Mouse (Mus musculus) testis, adult 2 months (tissue): ENCODE measurements around the gene Astn2. TPM values are rescaled to one million over a fixed set of nuclear protein-coding genes. Genes with fewer than 3 reads are reported as not detected.

Experiments
- H3K27ac ChIP-seq: fragments of 200-500 bp; 2 replicates; pipeline ENCODE4 v1.5.1; 2012; ENCODE audit warnings: low read depth, low read length; ENCODE audit not compliant: control insufficient read depth, insufficient read depth
- H3K27me3 ChIP-seq: fragments of 200-500 bp; 2 replicates; pipeline ENCODE4 v1.6.1; 2012; ENCODE audit warnings: mild to moderate bottlenecking, low read length, moderate library complexity; ENCODE audit not compliant: control insufficient read depth, insufficient read depth
- H3K36me3 ChIP-seq: fragments of 200-500 bp; 2 replicates; pipeline ENCODE4 v1.6.1; 2012; ENCODE audit warnings: mild to moderate bottlenecking, low read length; ENCODE audit not compliant: control insufficient read depth, insufficient read depth
- H3K4me1 ChIP-seq: fragments of 200-500 bp; 2 replicates; pipeline ENCODE4 v1.6.1; 2012; ENCODE audit warnings: low read length; ENCODE audit not compliant: control insufficient read depth, insufficient read depth
- H3K4me3 ChIP-seq: fragments of 200-500 bp; 2 replicates; pipeline ENCODE4 v1.5.1; 2012; ENCODE audit warnings: low read depth, mild to moderate bottlenecking, low read length, moderate library complexity, mixed read lengths; ENCODE audit not compliant: control insufficient read depth
- CTCF ChIP-seq: fragments of 200-500 bp; IDR thresholded peaks from 2 replicates; pipeline ENCODE4 v1.5.1; 2012; ENCODE audit warnings: low read depth, mild to moderate bottlenecking, inconsistent platforms, low read length, moderate library complexity; ENCODE audit not compliant: control insufficient read depth, insufficient read depth, insufficient replicate concordance
- POLR2A ChIP-seq: fragments of 200-500 bp; IDR thresholded peaks from 2 replicates; pipeline ENCODE4 v1.6.1; 2012; ENCODE audit warnings: low read depth, mild to moderate bottlenecking, inconsistent platforms, low read length, moderate library complexity; ENCODE audit not compliant: control insufficient read depth
- polyA plus RNA-seq: library from polyadenylated mRNA; depleted of rRNA; stranded (reverse); fragments of >200 nt; gene quantifications from 2 replicates; pipeline ENCODE4 v1.2.3, GENCODE M21; 2012

Gene Astn2
- polyA plus RNA-seq, 1 experiment: 0.20 TPM

- no peak overlapping the region for H3K4me3 ChIP-seq
- no peaks in the 10 kb centered on the region for H3K27me3 ChIP-seq
- no peaks in the 10 kb centered on the region for H3K36me3 ChIP-seq
- H3K4me1 ChIP-seq: no peaks in the 10 kb centered on the region
- no peak for TF ChIP-seq CTCF
- no peak for TF ChIP-seq POLR2A
- H3K27ac ChIP-seq: no peak overlapping the region
Observed at GRCm38 (mm10) chr4:66312733-66313132, 91.7 kb downstream of the Astn2 start.

DNA sequence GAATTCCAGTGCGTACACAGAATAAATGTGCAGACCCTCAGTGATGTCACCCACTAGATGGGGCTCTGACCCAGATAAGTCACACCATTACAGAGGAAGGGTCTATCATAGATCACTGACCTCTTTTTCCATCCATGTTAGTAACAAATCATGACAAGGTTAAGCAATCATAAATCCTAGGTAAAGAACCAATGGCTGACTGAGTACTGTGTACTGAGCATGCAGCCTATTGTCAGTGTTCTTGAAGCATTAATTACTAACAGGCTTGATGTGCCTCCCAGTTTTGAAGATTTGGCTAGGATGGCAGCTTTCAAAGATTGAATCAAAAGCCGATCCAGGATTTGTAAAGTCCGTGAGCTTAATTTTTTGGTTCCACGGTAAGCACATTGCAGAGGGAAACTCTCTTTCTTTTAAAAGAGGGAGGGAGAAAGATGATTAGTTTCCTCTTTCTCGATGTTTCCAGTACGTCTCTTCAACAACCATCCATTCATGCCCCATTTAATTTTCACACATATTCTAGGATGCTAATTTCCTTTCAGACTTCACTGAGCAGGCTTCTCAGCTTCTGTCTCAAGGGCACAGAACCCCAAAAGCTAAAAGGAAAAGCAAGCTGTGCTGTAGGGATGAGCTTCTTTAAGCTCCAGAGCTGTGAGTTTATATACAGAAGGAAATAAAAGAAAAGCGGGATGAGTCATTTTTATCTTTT is 93.9 kb downstream of the Astn2 start:
- Histone ChIP-seq H3K4me1 (no peaks in the 10 kb centered on the region), H3K4me3 (no peak overlapping the region), H3K27ac (no peak overlapping the region), H3K27me3 (no peaks in the 10 kb centered on the region), H3K36me3 (no peaks in the 10 kb centered on the region)
- TF ChIP-seq CTCF (no peak), POLR2A (no peak)

GRCm38 (mm10) chr4:66306377-66306776 is 98.0 kb downstream of the Astn2 start:
- no peak for TF ChIP-seq POLR2A
- no peak for TF ChIP-seq CTCF
- Histone ChIP-seq H3K27me3 (no peaks in the 10 kb centered on the region), H3K36me3 (no peaks in the 10 kb centered on the region), H3K4me1 (no peaks in the 10 kb centered on the region), H3K4me3 (no peak overlapping the region), H3K27ac (no peak overlapping the region)

DNA sequence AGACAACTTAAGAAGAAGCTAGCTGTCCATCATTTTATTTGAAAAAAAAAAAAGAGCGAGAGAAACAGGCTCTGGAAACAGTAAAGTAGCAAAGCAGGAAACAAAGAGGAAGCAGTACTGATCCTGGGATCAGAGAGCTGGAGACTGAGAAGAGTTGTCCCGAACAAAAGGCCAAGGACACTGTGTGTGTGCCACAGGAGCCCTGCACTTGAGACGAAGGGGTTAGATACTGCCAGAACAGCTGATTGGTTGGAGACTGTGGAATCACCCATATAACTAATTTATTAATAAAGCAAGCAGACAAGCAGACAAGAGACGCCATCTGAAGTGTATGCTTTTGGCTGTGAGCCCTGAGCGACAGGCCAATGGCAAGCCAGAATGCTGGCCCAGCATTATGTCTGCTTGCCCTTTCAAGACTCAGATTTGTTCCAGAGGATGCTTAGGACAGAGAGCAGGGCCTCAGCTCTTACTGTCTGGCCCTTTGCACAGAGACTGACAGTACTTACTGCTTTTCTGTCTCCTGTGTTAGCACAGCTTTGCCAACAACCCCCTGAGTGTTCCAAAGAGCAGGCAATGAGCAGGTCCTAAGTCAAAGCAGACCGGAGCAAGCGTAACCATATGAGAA is 101.6 kb downstream of the Astn2 start:
- no peak for TF ChIP-seq CTCF
- no peak for TF ChIP-seq POLR2A

DNA sequence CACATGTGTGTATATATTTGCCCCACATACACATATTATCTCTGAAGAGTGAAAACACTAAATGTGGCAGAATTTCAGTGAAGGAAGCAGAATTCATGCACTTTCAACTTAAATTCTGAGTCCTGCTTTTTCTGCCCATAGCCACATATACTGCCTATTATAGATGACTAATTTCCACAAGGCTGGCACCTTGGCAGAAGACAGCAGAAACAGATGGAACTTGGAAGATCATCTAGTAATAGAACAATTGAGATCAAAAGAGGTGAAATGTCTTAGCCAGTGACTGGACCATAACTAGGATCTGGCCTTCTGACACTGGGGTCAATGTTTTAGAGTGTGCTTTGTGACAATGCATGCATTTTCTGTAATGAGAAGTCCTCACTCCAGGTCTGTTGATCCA is 119.4 kb downstream of the Astn2 start:
- Histone ChIP-seq H3K4me1 (no peaks in the 10 kb centered on the region), H3K36me3 (no peaks in the 10 kb centered on the region), H3K27me3 (no peaks in the 10 kb centered on the region), H3K27ac (no peak overlapping the region), H3K4me3 (no peak overlapping the region)
- no peak for TF ChIP-seq POLR2A
- TF ChIP-seq CTCF: no peak

More for the DNA sequence above, 101.6 kb downstream of the Astn2 start:
- Histone ChIP-seq H3K27ac (no peak overlapping the region), H3K4me3 (no peak overlapping the region), H3K36me3 (no peaks in the 10 kb centered on the region), H3K4me1 (no peaks in the 10 kb centered on the region), H3K27me3 (no peaks in the 10 kb centered on the region)

DNA sequence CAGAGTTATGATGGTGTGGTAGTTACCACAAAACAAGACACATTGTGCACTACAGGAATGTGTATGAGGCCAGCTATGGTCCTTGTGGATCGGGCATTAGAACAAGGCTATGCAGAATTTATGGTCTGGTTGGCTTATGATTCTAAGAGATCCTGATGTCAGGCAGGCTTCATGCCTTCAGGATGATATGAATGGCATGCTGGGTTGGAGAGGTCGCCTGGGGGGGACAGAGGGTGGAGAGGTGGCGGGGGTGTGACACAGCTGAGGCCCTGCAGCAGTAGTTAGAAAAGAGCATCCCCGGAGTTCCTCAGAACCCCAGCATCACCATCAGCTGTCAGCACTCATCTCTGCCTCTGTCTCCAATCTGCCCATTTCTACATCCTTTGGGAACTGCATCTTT is 128.3 kb downstream of the Astn2 start:
- no peak for TF ChIP-seq CTCF
- no peak for TF ChIP-seq POLR2A
- no peaks in the 10 kb centered on the region for H3K36me3 ChIP-seq

GRCm38 (mm10) chr4:66271550-66272117 is 132.8 kb downstream of the Astn2 start:
- no peaks in the 10 kb centered on the region for H3K4me1 ChIP-seq
- H3K27ac ChIP-seq: no peak overlapping the region
- TF ChIP-seq CTCF (no peak), POLR2A (no peak)
- no peaks in the 10 kb centered on the region for H3K36me3 ChIP-seq
- H3K27me3 ChIP-seq: no peaks in the 10 kb centered on the region
- H3K4me3 ChIP-seq: no peak overlapping the region

More for the DNA sequence above, 128.3 kb downstream of the Astn2 start:
- Histone ChIP-seq H3K4me1 (no peaks in the 10 kb centered on the region), H3K27ac (no peak overlapping the region), H3K27me3 (no peaks in the 10 kb centered on the region), H3K4me3 (no peak overlapping the region)
